Mouse (Mus musculus) neural tube, embryonic 14.5 days (tissue): Measurements from ENCODE around the gene Olfr776. TPM values are rescaled to one million over a fixed set of nuclear protein-coding genes. Genes with fewer than 3 reads are reported as not detected.
"Not testable (repeated sequence)": the region's sequence is repeated elsewhere in the genome, so short reads cannot be mapped to it uniquely, and the experiment has no call there.

ENCODE experiments used
- ATAC-seq: fragments of 200-750 bp; cut with Nextera tagmentation; 2 replicates; pipeline ENCODE4 v1.8.0; 2017; ENCODE audit warnings: low read depth, mild to moderate bottlenecking, moderate TSS enrichment, moderate library complexity
- H3K27ac ChIP-seq: fragments of 300-500 bp; sonication (generic); 2 replicates; pipeline ENCODE4 v1.5.1; 2014; ENCODE audit warnings: low read depth, mild to moderate bottlenecking, control low read depth, low read length, moderate library complexity, mixed read lengths
- H3K27me3 ChIP-seq: fragments of 300-500 bp; sonication (generic); 2 replicates; pipeline ENCODE4 v1.6.1; 2014; ENCODE audit warnings: low read length; ENCODE audit not compliant: control insufficient read depth, insufficient read depth
- H3K36me3 ChIP-seq: fragments of 300-500 bp; sonication (generic); 2 replicates; pipeline ENCODE4 v1.6.1; 2014; ENCODE audit warnings: low read length, mixed read lengths; ENCODE audit not compliant: control insufficient read depth, insufficient read depth
- H3K4me1 ChIP-seq: fragments of 300-500 bp; sonication (generic); 2 replicates; pipeline ENCODE4 v1.6.1; 2014; ENCODE audit warnings: low read length; ENCODE audit not compliant: control insufficient read depth, insufficient read depth
- H3K4me2 ChIP-seq: fragments of 300-500 bp; sonication (generic); 2 replicates; pipeline ENCODE4 v1.6.1; 2014; ENCODE audit warnings: mild to moderate bottlenecking, low read depth, low read length, control low read depth
- H3K4me3 ChIP-seq: fragments of 300-500 bp; sonication (generic); 2 replicates; pipeline ENCODE4 v1.5.1; 2014; ENCODE audit warnings: low read depth, low read length, control low read depth, mixed read lengths
- H3K9ac ChIP-seq: fragments of 300-500 bp; sonication (generic); replicated peaks from 2 replicates; pipeline ENCODE4 v1.6.1; 2014; ENCODE audit warnings: low read depth, mild to moderate bottlenecking, control low read depth, low read length, mixed read lengths
- H3K9me3 ChIP-seq: fragments of 300-500 bp; sonication (generic); 2 replicates; pipeline ENCODE4 v1.6.1; 2016; ENCODE audit warnings: low read length; ENCODE audit not compliant: control insufficient read depth
- WGBS: fragments of 180-500 bp; shearing (Covaris S2); extraction: QIAGEN DNeasy Blood & Tissue Kit; methylation state at CpG from one replicate; pipeline ENCODE4 v1.1.7; 2014; 5-methylcytosine and 5-hydroxymethylcytosine counted together
- polyA plus RNA-seq: library from polyadenylated mRNA; unstranded; fragments of >200 nt; fragmentation: Nextera tagmentation; extraction: Ambion mirVana; gene quantifications from 2 replicates; pipeline ENCODE4 v1.2.1, GENCODE M21; 2014

The Olfr776 gene
- polyA plus RNA-seq, result not detected in 2 replicates

- H3K27me3 ChIP-seq, result no peaks in the 10 kb centered on the region
- no peak for ATAC-seq
- no peak within 1 kb of the TSS for H3K4me3 ChIP-seq
- H3K9me3 ChIP-seq, result no peaks in the 10 kb centered on the region
- no peak within 1 kb of the TSS for H3K27ac ChIP-seq
- H3K36me3 ChIP-seq, result no peaks in the 10 kb centered on the region
- H3K9ac ChIP-seq, result no peak within 1 kb of the TSS
- no peaks in the 10 kb centered on the region for H3K4me1 ChIP-seq
- no peak within 1 kb of the TSS for H3K4me2 ChIP-seq
Observed at GRCm38 (mm10) chr10:129258827-129259226, at the start of gene Olfr776. Gene Olfr776, plus strand, starts transcription at chr10:129259127.

GRCm38 (mm10) chr10:129230737-129231136 lies 28.2 kb upstream of the Olfr776 start:
- WGBS, result 84% methylated on average over 1 of the region's 1 CpGs
- no peak overlapping the region for H3K9ac ChIP-seq
- no peaks in the 10 kb centered on the region for H3K9me3 ChIP-seq
- no peaks in the 10 kb centered on the region for H3K4me1 ChIP-seq
- no peaks in the 10 kb centered on the region for H3K36me3 ChIP-seq
- ATAC-seq, result no peak
- H3K27ac ChIP-seq, result no peak overlapping the region
- no peak overlapping the region for H3K4me3 ChIP-seq
- H3K27me3 ChIP-seq, result no peaks in the 10 kb centered on the region
- no peak overlapping the region for H3K4me2 ChIP-seq

- no peak within 1 kb of the TSS for H3K27ac ChIP-seq
- H3K4me1 ChIP-seq, result no peaks in the 10 kb centered on the region
- 78% methylated on average over 2 of the region's 2 CpGs for WGBS
- no peaks in the 10 kb centered on the region for H3K36me3 ChIP-seq
- no peaks in the 10 kb centered on the region for H3K27me3 ChIP-seq
- H3K9ac ChIP-seq, result no peak within 1 kb of the TSS
- H3K4me3 ChIP-seq, result no peak within 1 kb of the TSS
- H3K9me3 ChIP-seq, result no peaks in the 10 kb centered on the region
- no peak for ATAC-seq
- H3K4me2 ChIP-seq, result no peak within 1 kb of the TSS
Observed at GRCm38 (mm10) chr10:129235904-129236303, 23.0 kb upstream of the Olfr776 start, which contains the start of gene Olfr774. Gene Olfr774, plus strand, starts transcription at chr10:129236204.

- no peak within 1 kb of the TSS for H3K9ac ChIP-seq
- no peak for ATAC-seq
- H3K27me3 ChIP-seq, result no peaks in the 10 kb centered on the region
- H3K4me2 ChIP-seq, result no peak within 1 kb of the TSS
- WGBS, result 67% methylated on average over 3 of the region's 3 CpGs
- H3K27ac ChIP-seq, result no peak within 1 kb of the TSS
- H3K9me3 ChIP-seq, result no peaks in the 10 kb centered on the region
- H3K4me3 ChIP-seq, result no peak within 1 kb of the TSS
- H3K4me1 ChIP-seq, result no peaks in the 10 kb centered on the region
- H3K36me3 ChIP-seq, result no peaks in the 10 kb centered on the region
Observed at GRCm38 (mm10) chr10:129248112-129248511, 10.8 kb upstream of the Olfr776 start, which contains the start of gene Olfr775. Gene Olfr775, plus strand, starts transcription at chr10:129248412.

GRCm38 (mm10) chr10:129271081-129271535 lies 12.2 kb downstream of the Olfr776 start, which contains the start of gene Olfr777:
Gene Olfr777, minus strand, starts transcription at chr10:129271485.
- ATAC-seq, result no peak
- no peak within 1 kb of the TSS for H3K4me3 ChIP-seq
- WGBS, result 95% methylated on average over 2 of the region's 2 CpGs

GRCm38 (mm10) chr10:129312973-129313372 lies 54.0 kb downstream of the Olfr776 start:
- not testable (repeated sequence) for ATAC-seq, H3K9ac ChIP-seq, H3K36me3 ChIP-seq, H3K27me3 ChIP-seq, H3K9me3 ChIP-seq, H3K27ac ChIP-seq, H3K4me1 ChIP-seq, H3K4me3 ChIP-seq, H3K4me2 ChIP-seq
- WGBS, result 56% methylated on average over 1 of the region's 1 CpGs

More at GRCm38 (mm10) chr10:129271081-129271535, 12.2 kb downstream of the Olfr776 start, which contains the start of gene Olfr777:
- Histone ChIP-seq H3K4me2 (no peak within 1 kb of the TSS), H3K4me1 (no peaks in the 10 kb centered on the region), H3K27me3 (no peaks in the 10 kb centered on the region), H3K9ac (no peak within 1 kb of the TSS), H3K36me3 (no peaks in the 10 kb centered on the region), H3K9me3 (no peaks in the 10 kb centered on the region), H3K27ac (no peak within 1 kb of the TSS)

GRCm38 (mm10) chr10:129313521-129313920 lies 54.6 kb downstream of the Olfr776 start:
- H3K4me1 ChIP-seq, H3K9me3 ChIP-seq, H3K4me2 ChIP-seq, ATAC-seq, H3K36me3 ChIP-seq, H3K9ac ChIP-seq, H3K4me3 ChIP-seq, H3K27ac ChIP-seq, H3K27me3 ChIP-seq: not testable (repeated sequence)
- WGBS, result no CpG with 5 or more reads among the region's 1 CpGs

Other genes starting within 250 kb of the Olfr776 start
- gene Olfr763, start 248.3 kb upstream of the Olfr776 start, polyA plus RNA-seq, result not detected in 2 replicates
- gene Olfr764-ps1, start 219.2 kb upstream of the Olfr776 start, polyA plus RNA-seq, result not detected in 2 replicates
- not detected in 2 replicates for gene Olfr765, start 209.1 kb upstream of the Olfr776 start, polyA plus RNA-seq
- not detected in 2 replicates for gene Olfr766-ps1, start 190.2 kb upstream of the Olfr776 start, polyA plus RNA-seq
- gene Olfr767, start 176.2 kb upstream of the Olfr776 start, polyA plus RNA-seq, result not detected in 2 replicates
- gene Olfr768, start 159.8 kb upstream of the Olfr776 start, polyA plus RNA-seq, result not detected in 2 replicates
- not detected in 2 replicates for gene Olfr769, start 141.3 kb upstream of the Olfr776 start, polyA plus RNA-seq
- not detected in 2 replicates for gene Olfr770, start 120.1 kb upstream of the Olfr776 start, polyA plus RNA-seq
- gene Olfr771, start 94.4 kb upstream of the Olfr776 start, polyA plus RNA-seq, result not detected in 2 replicates
- not detected in 2 replicates for gene Olfr772, start 81.2 kb upstream of the Olfr776 start, polyA plus RNA-seq
- not detected in 2 replicates for gene Olfr773, start 71.7 kb upstream of the Olfr776 start, polyA plus RNA-seq
- not detected in 2 replicates for gene Olfr774, start 22.9 kb upstream of the Olfr776 start, polyA plus RNA-seq
- gene Olfr775, start 10.7 kb upstream of the Olfr776 start, polyA plus RNA-seq, result not detected in 2 replicates
- gene Olfr777, start 12.4 kb downstream of the Olfr776 start, polyA plus RNA-seq, result not detected in 2 replicates
- gene Olfr780, start 59.0 kb downstream of the Olfr776 start, polyA plus RNA-seq, result not detected in 2 replicates
- not detected in 2 replicates for gene Olfr781, start 69.7 kb downstream of the Olfr776 start, polyA plus RNA-seq
- not detected in 2 replicates for gene Olfr782, start 89.7 kb downstream of the Olfr776 start, polyA plus RNA-seq
- gene Olfr784, start 125.0 kb downstream of the Olfr776 start, polyA plus RNA-seq, result 0.11 and 0.22 TPM in 2 replicates
- gene Olfr785, start 146.3 kb downstream of the Olfr776 start, polyA plus RNA-seq, result not detected in 2 replicates
- gene Olfr786, start 168.2 kb downstream of the Olfr776 start, polyA plus RNA-seq, result 0.15 TPM in 1 of 2 replicates, not detected in the other
- 0.12 TPM in 1 of 2 replicates, not detected in the other for gene Olfr787, start 202.7 kb downstream of the Olfr776 start, polyA plus RNA-seq
- 0.07 TPM in 1 of 2 replicates, not detected in the other for gene Olfr788, start 211.9 kb downstream of the Olfr776 start, polyA plus RNA-seq
- not detected in 2 replicates for gene Olfr789, start 225.6 kb downstream of the Olfr776 start, polyA plus RNA-seq
- not detected in 2 replicates for gene Olfr790, start 239.4 kb downstream of the Olfr776 start, polyA plus RNA-seq